In genomic region chr7:19809369-19809768, GRCm38 (mm10) we compare ENCODE assay signal across 7 mouse cellular contexts. TPM values are rescaled to one million over a fixed set of nuclear protein-coding genes. Genes with fewer than 3 reads are reported as not detected.
A peak's percentile ranks its signal among the peaks of the same experiment; 100 is the strongest.
DNase-seq lines count a peak whose midpoint lies in the region; ATAC-seq and TF ChIP-seq lines count a peak whose summit lies in the region.

No protein-coding gene starts in this region.

- H3K4me3 ChIP-seq in stomach, embryonic 14.5 days (ENCODE audit: low read depth, low read length), result no peak overlapping the region
- no peak overlapping the region for H3K4me3 ChIP-seq in stomach, postnatal 0 days (ENCODE audit: low read depth, low read length)
- peak overlapping the region; percentile 13 for H3K4me3 ChIP-seq in forebrain, embryonic 13.5 days
- peak overlapping the region; percentile 25 for H3K4me3 ChIP-seq in kidney, embryonic 14.5 days (ENCODE audit: low read length)
- H3K4me3 ChIP-seq in midbrain, postnatal 0 days (ENCODE audit: low read depth, low read length), result peak overlapping the region; percentile 33

- no peaks in the 10 kb centered on the region for H3K36me3 ChIP-seq in stomach, embryonic 14.5 days (ENCODE audit: control insufficient read depth, insufficient read depth, low read length)
- 0 out of 2 replicates have a peak, but pooled peaks cover 4% of the 10 kb centered on the region for H3K36me3 ChIP-seq in stomach, postnatal 0 days (ENCODE audit: control insufficient read depth, insufficient read depth, low read length)
- H3K36me3 ChIP-seq in forebrain, embryonic 13.5 days (ENCODE audit: poor library complexity, severe bottlenecking), result no peaks in the 10 kb centered on the region
- no peaks in the 10 kb centered on the region for H3K36me3 ChIP-seq in kidney, embryonic 14.5 days (ENCODE audit: control insufficient read depth, insufficient read depth, low read length)
- H3K36me3 ChIP-seq in midbrain, postnatal 0 days (ENCODE audit: insufficient read depth, low read length), result no peaks in the 10 kb centered on the region

- 11% methylated on average over 27 of the region's 27 CpGs for WGBS in stomach, embryonic 14.5 days
- WGBS in stomach, postnatal 0 days, result 38% methylated on average over 27 of the region's 27 CpGs
- WGBS in forebrain, embryonic 13.5 days, result 4% methylated on average over 27 of the region's 27 CpGs
- 3% methylated on average over 27 of the region's 27 CpGs for WGBS in kidney, embryonic 14.5 days
- 2% methylated on average over 27 of the region's 27 CpGs for WGBS in midbrain, postnatal 0 days

- H3K4me1 ChIP-seq in stomach, embryonic 14.5 days (ENCODE audit: control insufficient read depth, insufficient read depth, low read length), result peaks cover 6% of the 10 kb centered on the region; the same call in 1 of the 2 replicates
- no peaks in the 10 kb centered on the region for H3K4me1 ChIP-seq in stomach, postnatal 0 days (replicated peaks; ENCODE audit: control insufficient read depth, insufficient read depth)
- peaks cover 9% of the 10 kb centered on the region for H3K4me1 ChIP-seq in forebrain, embryonic 13.5 days
- H3K4me1 ChIP-seq in kidney, embryonic 14.5 days (ENCODE audit: control insufficient read depth, insufficient read depth, low read length), result peaks cover 5% of the 10 kb centered on the region; the same call in 1 of the 2 replicates
- H3K4me1 ChIP-seq in midbrain, postnatal 0 days (ENCODE audit: insufficient read depth, low read length), result peaks cover 10% of the 10 kb centered on the region; the same call in 1 of the 2 replicates

- no peak for TF ChIP-seq CTCF in stomach, postnatal 0 days (IDR thresholded peaks at IDR 0.05; ENCODE audit: low read depth)
- no peak for TF ChIP-seq CTCF in midbrain, postnatal 0 days (IDR thresholded peaks at IDR 0.05)

- no peak for TF ChIP-seq EP300 in stomach, postnatal 0 days (optimal IDR thresholded peaks at IDR 0.05)

- H3K27me3 ChIP-seq in stomach, embryonic 14.5 days (ENCODE audit: control insufficient read depth, insufficient read depth, low read length), result no peaks in the 10 kb centered on the region; the same call in 1 of the 2 replicates
- no peaks in the 10 kb centered on the region for H3K27me3 ChIP-seq in stomach, postnatal 0 days (ENCODE audit: control insufficient read depth, insufficient read depth, low read length)
- H3K27me3 ChIP-seq in forebrain, embryonic 13.5 days, result peaks cover 68% of the 10 kb centered on the region
- H3K27me3 ChIP-seq in kidney, embryonic 14.5 days (ENCODE audit: control insufficient read depth, insufficient read depth, low read length), result peaks cover 37% of the 10 kb centered on the region
- H3K27me3 ChIP-seq in midbrain, postnatal 0 days (ENCODE audit: insufficient read depth, low read length), result peaks cover 32% of the 10 kb centered on the region

- no peak overlapping the region for H3K27ac ChIP-seq in stomach, embryonic 14.5 days (ENCODE audit: low read length)
- no peak overlapping the region for H3K27ac ChIP-seq in stomach, postnatal 0 days (replicated peaks)
- no peak overlapping the region for H3K27ac ChIP-seq in forebrain, embryonic 13.5 days
- H3K27ac ChIP-seq in kidney, embryonic 14.5 days (ENCODE audit: low read depth, low read length), result no peak overlapping the region
- no peak overlapping the region for H3K27ac ChIP-seq in midbrain, postnatal 0 days (ENCODE audit: low read depth, low read length)

- no peaks in the 10 kb centered on the region for H3K9me3 ChIP-seq in stomach, embryonic 14.5 days (ENCODE audit: control insufficient read depth, low read depth, low read length)
- H3K9me3 ChIP-seq in stomach, postnatal 0 days (ENCODE audit: control insufficient read depth, low read length), result no peaks in the 10 kb centered on the region
- no peaks in the 10 kb centered on the region for H3K9me3 ChIP-seq in forebrain, embryonic 13.5 days (replicated peaks)
- no peaks in the 10 kb centered on the region for H3K9me3 ChIP-seq in kidney, embryonic 14.5 days (ENCODE audit: control insufficient read depth, low read length)
- H3K9me3 ChIP-seq in midbrain, postnatal 0 days (ENCODE audit: low read length), result no peaks in the 10 kb centered on the region

- no peak for DNase-seq in stomach, postnatal 0 days (ENCODE audit: low spot score)
- DNase-seq in midbrain, postnatal 0 days (ENCODE audit: low spot score), result peak; percentile 44
- DNase-seq in gastrocnemius, postnatal 10 days, result no peak

- H3K9ac ChIP-seq in stomach, embryonic 14.5 days (replicated peaks; ENCODE audit: low read depth, low read length), result no peak overlapping the region
- H3K9ac ChIP-seq in stomach, postnatal 0 days (ENCODE audit: low read length), result no peak overlapping the region; the same call in 1 of the 2 replicates
- H3K9ac ChIP-seq in forebrain, embryonic 13.5 days, result peak overlapping the region; percentile 40; the same call in 1 of the 2 replicates
- peak overlapping the region; percentile 13 for H3K9ac ChIP-seq in kidney, embryonic 14.5 days (ENCODE audit: low read depth, low read length)
- peak overlapping the region; percentile 15 for H3K9ac ChIP-seq in midbrain, postnatal 0 days (replicated peaks; ENCODE audit: low read length, poor library complexity, severe bottlenecking)

- H3K4me2 ChIP-seq in stomach, embryonic 14.5 days (replicated peaks; ENCODE audit: low read depth, low read length), result peak overlapping the region; percentile 24; the same call in 1 of the 2 replicates
- no peak overlapping the region for H3K4me2 ChIP-seq in stomach, postnatal 0 days (replicated peaks; ENCODE audit: low read depth)
- H3K4me2 ChIP-seq in forebrain, embryonic 13.5 days, result peak overlapping the region; percentile 43
- H3K4me2 ChIP-seq in kidney, embryonic 14.5 days (replicated peaks; ENCODE audit: low read depth, low read length), result peak overlapping the region; percentile 41
- peak overlapping the region; percentile 54 for H3K4me2 ChIP-seq in midbrain, postnatal 0 days (ENCODE audit: low read depth, low read length, poor library complexity, severe bottlenecking)

- ATAC-seq in stomach, embryonic 14.5 days (ENCODE audit: insufficient number of reproducible peaks, insufficient read depth, low FRiP score, low read depth), result no peak
- no peak for ATAC-seq in stomach, postnatal 0 days (ENCODE audit: low FRiP score, low TSS enrichment)
- ATAC-seq in forebrain, embryonic 13.5 days, result 0 out of 2 replicates have a peak, but pooled peaks have one; percentile 19
- peak; percentile 69; the same call in 1 of the 2 replicates for ATAC-seq in kidney, embryonic 14.5 days (ENCODE audit: low FRiP score, low TSS enrichment)
- ATAC-seq in midbrain, postnatal 0 days (ENCODE audit: low FRiP score), result peak; percentile 81
- ATAC-seq in activated CD4-positive, CD25-positive, alpha-beta regulatory T cell, adult 4 months, result no peak

RNA-seq across cellular contexts. Expression of gene Cblc, which starts 12.8 kb away (rescaled TPM):
- polyA plus RNA-seq in stomach, embryonic 14.5 days (2014; fragmentation: Nextera tagmentation; extraction: Ambion mirVana), result 15.1 and 17.7 TPM in 2 replicates
- 44.4 and 48.5 TPM in 2 replicates for polyA plus RNA-seq in stomach, postnatal 0 days (2015; fragmentation: Nextera tagmentation; extraction: Ambion mirVana)
- not detected in 2 replicates for polyA plus RNA-seq in forebrain, embryonic 13.5 days (2015; fragmentation: Nextera tagmentation; extraction: Ambion mirVana)
- 4.7 and 7.3 TPM in 2 replicates for polyA plus RNA-seq in kidney, embryonic 14.5 days (2014; fragmentation: Nextera tagmentation; extraction: Ambion mirVana)
- 0.71 and 1.8 TPM in 2 replicates for total RNA-seq in midbrain, postnatal 0 days (2014; rRNA removed)
- polyA plus RNA-seq in midbrain, postnatal 0 days (2015; fragmentation: Nextera tagmentation; extraction: Ambion mirVana), result 0.70 and 1.2 TPM in 2 replicates
- total RNA-seq in gastrocnemius, postnatal 10 days (2021), result under 1 TPM; 0.38 to 0.59 TPM
- polyA plus RNA-seq in activated CD4-positive, CD25-positive, alpha-beta regulatory T cell, adult 4 months (2017; shearing (Covaris generic)), result not detected

RNA-seq across cellular contexts. Expression of gene Bcl3, which starts 13.2 kb away (rescaled TPM):
- polyA plus RNA-seq in stomach, embryonic 14.5 days (2014; fragmentation: Nextera tagmentation; extraction: Ambion mirVana), result 10.7 and 11.5 TPM in 2 replicates
- polyA plus RNA-seq in stomach, postnatal 0 days (2015; fragmentation: Nextera tagmentation; extraction: Ambion mirVana), result 8.9 and 9.1 TPM in 2 replicates
- polyA plus RNA-seq in forebrain, embryonic 13.5 days (2015; fragmentation: Nextera tagmentation; extraction: Ambion mirVana), result 0.23 and 0.49 TPM in 2 replicates
- polyA plus RNA-seq in kidney, embryonic 14.5 days (2014; fragmentation: Nextera tagmentation; extraction: Ambion mirVana), result 3.5 and 4.2 TPM in 2 replicates
- 0.55 and 0.66 TPM in 2 replicates for total RNA-seq in midbrain, postnatal 0 days (2014; rRNA removed)
- polyA plus RNA-seq in midbrain, postnatal 0 days (2015; fragmentation: Nextera tagmentation; extraction: Ambion mirVana), result 0.93 and 1.3 TPM in 2 replicates
- total RNA-seq in gastrocnemius, postnatal 10 days (2021), result 1 to 10 TPM; 1.8 to 7.0 TPM
- polyA plus RNA-seq in activated CD4-positive, CD25-positive, alpha-beta regulatory T cell, adult 4 months (2017; shearing (Covaris generic)), result 10 to 100 TPM; 15.9 to 19.5 TPM

RNA-seq across cellular contexts. Expression of gene Bcam, which starts 38.6 kb away (rescaled TPM):
- 156 and 164 TPM in 2 replicates for polyA plus RNA-seq in stomach, embryonic 14.5 days (2014; fragmentation: Nextera tagmentation; extraction: Ambion mirVana)
- 87.5 and 103 TPM in 2 replicates for polyA plus RNA-seq in stomach, postnatal 0 days (2015; fragmentation: Nextera tagmentation; extraction: Ambion mirVana)
- 4.4 and 5.7 TPM in 2 replicates for polyA plus RNA-seq in forebrain, embryonic 13.5 days (2015; fragmentation: Nextera tagmentation; extraction: Ambion mirVana)
- 177 and 214 TPM in 2 replicates for polyA plus RNA-seq in kidney, embryonic 14.5 days (2014; fragmentation: Nextera tagmentation; extraction: Ambion mirVana)
- total RNA-seq in midbrain, postnatal 0 days (2014; rRNA removed), result 32.6 and 33.5 TPM in 2 replicates
- 18.7 and 22.0 TPM in 2 replicates for polyA plus RNA-seq in midbrain, postnatal 0 days (2015; fragmentation: Nextera tagmentation; extraction: Ambion mirVana)
- total RNA-seq in gastrocnemius, postnatal 10 days (2021), result 10 to 100 TPM; 60.3 to 68.9 TPM
- 1 to 10 TPM; 1.4 to 1.6 TPM for polyA plus RNA-seq in activated CD4-positive, CD25-positive, alpha-beta regulatory T cell, adult 4 months (2017; shearing (Covaris generic))

RNA-seq across cellular contexts. Expression of gene Gm19345, which starts 42.4 kb away (rescaled TPM):
- polyA plus RNA-seq in stomach, embryonic 14.5 days (2014; fragmentation: Nextera tagmentation; extraction: Ambion mirVana), result not detected in 2 replicates
- 0.29 and 0.41 TPM in 2 replicates for polyA plus RNA-seq in stomach, postnatal 0 days (2015; fragmentation: Nextera tagmentation; extraction: Ambion mirVana)
- 2.3 and 3.9 TPM in 2 replicates for polyA plus RNA-seq in forebrain, embryonic 13.5 days (2015; fragmentation: Nextera tagmentation; extraction: Ambion mirVana)
- 0.27 TPM in 1 of 2 replicates, not detected in the other for polyA plus RNA-seq in kidney, embryonic 14.5 days (2014; fragmentation: Nextera tagmentation; extraction: Ambion mirVana)
- total RNA-seq in midbrain, postnatal 0 days (2014; rRNA removed), result 31.6 and 44.4 TPM in 2 replicates
- polyA plus RNA-seq in midbrain, postnatal 0 days (2015; fragmentation: Nextera tagmentation; extraction: Ambion mirVana), result 21.6 and 25.8 TPM in 2 replicates
- not detected for total RNA-seq in gastrocnemius, postnatal 10 days (2021)
- not detected for polyA plus RNA-seq in activated CD4-positive, CD25-positive, alpha-beta regulatory T cell, adult 4 months (2017; shearing (Covaris generic))

RNA-seq across cellular contexts. Expression of gene Ceacam16, which starts 51.7 kb away (rescaled TPM):
- polyA plus RNA-seq in stomach, embryonic 14.5 days (2014; fragmentation: Nextera tagmentation; extraction: Ambion mirVana), result not detected in 2 replicates
- not detected in 2 replicates for polyA plus RNA-seq in stomach, postnatal 0 days (2015; fragmentation: Nextera tagmentation; extraction: Ambion mirVana)
- polyA plus RNA-seq in forebrain, embryonic 13.5 days (2015; fragmentation: Nextera tagmentation; extraction: Ambion mirVana), result not detected in 2 replicates
- not detected in 2 replicates for polyA plus RNA-seq in kidney, embryonic 14.5 days (2014; fragmentation: Nextera tagmentation; extraction: Ambion mirVana)
- not detected in 2 replicates for total RNA-seq in midbrain, postnatal 0 days (2014; rRNA removed)
- 0.90 and 1.5 TPM in 2 replicates for polyA plus RNA-seq in midbrain, postnatal 0 days (2015; fragmentation: Nextera tagmentation; extraction: Ambion mirVana)
- not detected for total RNA-seq in gastrocnemius, postnatal 10 days (2021)
- under 1 TPM in 1 of 2 experiments, not detected in 1; 0.40 TPM for polyA plus RNA-seq in activated CD4-positive, CD25-positive, alpha-beta regulatory T cell, adult 4 months (2017; shearing (Covaris generic))

Comparison
In these comparisons a context has a peak if more than half of its experiments do, and no peak if none do; other contexts are left out.
1. ATAC-seq: peak in forebrain, embryonic 13.5 days (single experiment), kidney, embryonic 14.5 days (single experiment) and midbrain, postnatal 0 days (single experiment); none in stomach, embryonic 14.5 days (single experiment), stomach, postnatal 0 days (single experiment) and activated CD4-positive, CD25-positive, alpha-beta regulatory T cell, adult 4 months (single experiment).
2. H3K4me3 ChIP-seq: peak in forebrain, embryonic 13.5 days (single experiment), kidney, embryonic 14.5 days (single experiment) and midbrain, postnatal 0 days (single experiment); none in stomach, embryonic 14.5 days (single experiment) and stomach, postnatal 0 days (single experiment).
3. H3K9ac ChIP-seq: peak in forebrain, embryonic 13.5 days (single experiment), kidney, embryonic 14.5 days (single experiment) and midbrain, postnatal 0 days (single experiment); none in stomach, embryonic 14.5 days (single experiment) and stomach, postnatal 0 days (single experiment).